Mouse (Mus musculus) adrenal gland, adult 18-20 months (tissue): ENCODE measurements at regions not wholly inside any gene's neighbourhood (a gene's known extent, or its start where the extent isn't known, plus 50 kb on each side); places are given as distances from the start of the nearest gene placed in this dataset.

ENCODE experiments used
- DNase-seq, 2 experiments: peaks; one replicate each; pipeline ENCODE4 v3.0.0; 2021 to 2022; ENCODE audit warnings: low spot score in 2 of 2

- DNase-seq = no peak
Measured at GRCm38 (mm10) chr5:51764416-51764815, 196.9 kb upstream of the Ppargc1a start.

- DNase-seq = no peak
Measured at GRCm38 (mm10) chr5:51763599-51763998, 196.1 kb upstream of the Ppargc1a start.

- DNase-seq = no peak
Measured at GRCm38 (mm10) chr5:51762352-51762751, 194.8 kb upstream of the Ppargc1a start.

GRCm38 (mm10) chr5:51758289-51758688 lies 190.8 kb upstream of the Ppargc1a start:
- DNase-seq = no peak

GRCm38 (mm10) chr5:51757864-51758263 lies 190.3 kb upstream of the Ppargc1a start:
- DNase-seq = no peak

GRCm38 (mm10) chr5:51752024-51752423 lies 184.5 kb upstream of the Ppargc1a start:
- no peak for DNase-seq

- no peak for DNase-seq
Measured at GRCm38 (mm10) chr5:51750456-51750855, 182.9 kb upstream of the Ppargc1a start.

- DNase-seq = no peak
Measured at GRCm38 (mm10) chr5:51740893-51741292, 173.4 kb upstream of the Ppargc1a start.

- no peak for DNase-seq
Measured at GRCm38 (mm10) chr5:51730241-51730640, 162.7 kb upstream of the Ppargc1a start.

GRCm38 (mm10) chr5:51729771-51730170 lies 162.2 kb upstream of the Ppargc1a start:
- no peak for DNase-seq

- no peak for DNase-seq
Measured at GRCm38 (mm10) chr5:51726762-51727161, 159.2 kb upstream of the Ppargc1a start.

GRCm38 (mm10) chr5:51718911-51719310 lies 151.4 kb upstream of the Ppargc1a start:
- no peak for DNase-seq

GRCm38 (mm10) chr5:51718451-51718850 lies 150.9 kb upstream of the Ppargc1a start:
- no peak for DNase-seq

GRCm38 (mm10) chr5:51711860-51712560 lies 144.5 kb upstream of the Ppargc1a start:
- DNase-seq = no peak

GRCm38 (mm10) chr5:51710664-51711063 lies 143.1 kb upstream of the Ppargc1a start:
- no peak for DNase-seq

GRCm38 (mm10) chr5:51709447-51709991 lies 142.0 kb upstream of the Ppargc1a start:
- no peak for DNase-seq

GRCm38 (mm10) chr5:51679884-51680283 lies 112.4 kb upstream of the Ppargc1a start:
- no peak for DNase-seq

GRCm38 (mm10) chr5:51671190-51671589 lies 103.7 kb upstream of the Ppargc1a start:
- no peak for DNase-seq

GRCm38 (mm10) chr5:51665241-51665640 lies 97.7 kb upstream of the Ppargc1a start:
- no peak for DNase-seq

GRCm38 (mm10) chr5:51658232-51658896 lies 90.8 kb upstream of the Ppargc1a start:
- no peak for DNase-seq

GRCm38 (mm10) chr5:51653507-51653906 lies 86.0 kb upstream of the Ppargc1a start:
- DNase-seq = no peak

GRCm38 (mm10) chr5:51624400-51624799 lies 56.9 kb upstream of the Ppargc1a start:
- DNase-seq = no peak
